Mouse (Mus musculus) ES-Bruce4 (cell line): ENCODE data around the gene Fbxl19. TPM values are rescaled to one million over a fixed set of nuclear protein-coding genes. Genes with fewer than 3 reads are reported as not detected.

ENCODE experiments used
- H3K27ac ChIP-seq: 2 replicates; pipeline ENCODE4 v1.5.1; 2012; ENCODE audit warnings: low read length, inconsistent platforms; ENCODE audit not compliant: insufficient read depth
- H3K27me3 ChIP-seq: 2 replicates; pipeline ENCODE4 v1.6.1; 2012; ENCODE audit warnings: mild to moderate bottlenecking, low read length, inconsistent platforms; ENCODE audit not compliant: control insufficient read depth, poor library complexity, insufficient read depth, severe bottlenecking
- H3K36me3 ChIP-seq: 2 replicates; pipeline ENCODE4 v1.6.1; 2012; ENCODE audit warnings: inconsistent platforms, mild to moderate bottlenecking, low read length, moderate library complexity; ENCODE audit not compliant: control insufficient read depth, poor library complexity, insufficient read depth, severe bottlenecking
- H3K4me1 ChIP-seq: one replicate; pipeline ENCODE4 v1.8.1; 2011; ENCODE audit warnings: low read length; ENCODE audit not compliant: control insufficient read depth, insufficient read depth
- H3K4me3 ChIP-seq: 2 replicates; pipeline ENCODE4 v1.5.1; 2011; ENCODE audit warnings: low read depth, mild to moderate bottlenecking, low read length
- H3K9ac ChIP-seq: 2 replicates; pipeline ENCODE4 v1.6.1; 2012; ENCODE audit warnings: low read depth, mild to moderate bottlenecking, inconsistent platforms; ENCODE audit not compliant: poor library complexity, severe bottlenecking
- H3K9me3 ChIP-seq: replicated peaks from 2 replicates; pipeline ENCODE4 v1.6.1; 2012; ENCODE audit warnings: mild to moderate bottlenecking, low read length, inconsistent platforms; ENCODE audit not compliant: control insufficient read depth, poor library complexity, insufficient read depth, severe bottlenecking
- CTCF ChIP-seq: IDR thresholded peaks from one replicate; pipeline ENCODE4 v1.8.1; 2011; ENCODE audit warnings: low read depth, low read length
- EP300 ChIP-seq: IDR thresholded peaks from 2 replicates; pipeline ENCODE4 v1.6.1; 2011; ENCODE audit warnings: low read depth, low read length; ENCODE audit not compliant: insufficient read depth
- POLR2A ChIP-seq: IDR thresholded peaks from one replicate; pipeline ENCODE4 v1.8.1; 2011; ENCODE audit warnings: low read length; ENCODE audit not compliant: insufficient read depth
- polyA plus RNA-seq: library from polyadenylated mRNA; stranded (reverse); fragments of >200 nt; gene quantifications from 2 replicates; pipeline ENCODE4 v1.2.4, GENCODE M21; 2011; ENCODE audit warnings: low read depth; ENCODE audit not compliant: missing spikeins, insufficient read depth, insufficient read length

The Fbxl19 gene
- polyA plus RNA-seq, 1 experiment = 55.1 TPM

GRCm38 (mm10) chr7:127768346-127768996 lies 24.1 kb downstream of the Fbxl19 start:
- H3K27ac ChIP-seq = peak overlapping the region; percentile 26; the same call in 1 of the 2 replicates
- TF ChIP-seq EP300 (no peak), POLR2A (no peak), CTCF (peak; percentile 48)
- H3K4me1 ChIP-seq = no peaks in the 10 kb centered on the region
- no peaks in the 10 kb centered on the region for H3K9me3 ChIP-seq
- peaks cover 8% of the 10 kb centered on the region for H3K36me3 ChIP-seq
- H3K27me3 ChIP-seq = no peaks in the 10 kb centered on the region
- H3K9ac ChIP-seq = no peak overlapping the region
- H3K4me3 ChIP-seq = peak overlapping the region; percentile 56

GRCm38 (mm10) chr7:127768997-127769593 lies 24.8 kb downstream of the Fbxl19 start:
- Histone ChIP-seq H3K27ac (peak overlapping the region; percentile 88), H3K4me1 (no peaks in the 10 kb centered on the region), H3K4me3 (peak overlapping the region; percentile 71), H3K36me3 (peaks cover 7% of the 10 kb centered on the region), H3K9me3 (no peaks in the 10 kb centered on the region), H3K27me3 (no peaks in the 10 kb centered on the region), H3K9ac (peak overlapping the region; percentile 78)
- TF ChIP-seq POLR2A = no peak
- TF ChIP-seq CTCF = no peak
- 0 out of 2 replicates have a peak, but pooled peaks have one; percentile 11 for TF ChIP-seq EP300

GRCm38 (mm10) chr7:127769651-127770038 lies 25.3 kb downstream of the Fbxl19 start, which contains the start of gene Orai3:
Gene Orai3, plus strand, starts transcription at chr7:127769815.
- Histone ChIP-seq H3K4me1 (no peaks in the 10 kb centered on the region), H3K4me3 (peak within 1 kb of the TSS; percentile 71), H3K27ac (peak within 1 kb of the TSS; percentile 88), H3K36me3 (peaks cover 7% of the 10 kb centered on the region), H3K27me3 (no peaks in the 10 kb centered on the region), H3K9ac (peak within 1 kb of the TSS; percentile 78), H3K9me3 (no peaks in the 10 kb centered on the region)
- TF ChIP-seq CTCF = no peak
- peak; percentile 79 for TF ChIP-seq POLR2A
- TF ChIP-seq EP300 = peak; percentile 48; the same call in 1 of the 2 replicates

DNA sequence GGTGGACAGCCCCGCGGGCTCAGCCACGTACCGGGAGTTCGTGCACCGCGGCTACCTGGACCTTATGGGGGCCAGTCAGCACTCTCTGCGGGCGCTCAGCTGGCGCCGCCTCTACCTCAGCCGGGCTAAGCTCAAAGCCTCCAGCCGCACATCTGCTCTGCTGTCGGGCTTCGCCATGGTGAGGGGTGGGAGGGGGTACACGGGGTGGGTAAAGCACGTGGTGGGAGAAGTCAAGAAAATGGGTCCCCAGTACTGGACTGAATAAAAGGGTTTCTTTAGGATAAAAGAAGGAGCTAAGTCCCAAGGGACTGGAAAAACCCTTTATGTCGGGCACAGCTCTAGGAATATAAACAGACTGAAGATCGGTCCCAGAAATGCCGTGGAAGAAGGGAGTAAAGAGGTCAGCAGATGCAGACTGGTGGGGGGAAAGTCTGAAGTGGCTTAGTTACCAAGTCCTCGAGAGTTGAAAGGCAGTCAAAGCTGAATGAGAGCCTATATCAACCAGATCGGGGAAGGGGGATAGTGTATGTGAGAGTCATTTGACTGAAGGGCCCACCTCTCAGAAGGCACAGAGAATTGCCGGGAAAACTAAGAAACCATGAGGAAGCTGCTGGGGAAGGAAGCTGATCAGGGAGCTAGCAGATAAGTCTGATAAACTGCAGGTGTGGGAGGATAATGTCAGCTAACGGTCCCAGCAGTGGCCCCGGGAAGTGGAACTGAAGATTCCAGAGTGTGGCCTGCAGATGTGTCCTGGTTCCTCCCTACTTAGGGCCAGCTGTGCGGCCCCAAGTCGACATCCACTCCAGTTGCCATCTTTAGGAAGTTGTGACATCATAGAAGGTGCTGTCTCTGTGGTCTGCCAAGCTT lies 25.9 kb downstream of the Fbxl19 start:
- Histone ChIP-seq H3K9ac (peak overlapping the region; percentile 78), H3K27me3 (no peaks in the 10 kb centered on the region), H3K27ac (peak overlapping the region; percentile 88), H3K9me3 (no peaks in the 10 kb centered on the region), H3K36me3 (peaks cover under 1% of the 10 kb centered on the region; the same call in 1 of the 2 replicates), H3K4me1 (no peaks in the 10 kb centered on the region), H3K4me3 (peak overlapping the region; percentile 71)
- TF ChIP-seq CTCF (no peak), POLR2A (no peak), EP300 (no peak)

- no peaks in the 10 kb centered on the region for H3K36me3 ChIP-seq
- H3K9ac ChIP-seq = peak overlapping the region; percentile 78
- TF ChIP-seq POLR2A (no peak), CTCF (no peak), EP300 (no peak)
- no peak overlapping the region for H3K27ac ChIP-seq
- H3K4me1 ChIP-seq = no peaks in the 10 kb centered on the region
- H3K4me3 ChIP-seq = peak overlapping the region; percentile 17
- H3K9me3 ChIP-seq = no peaks in the 10 kb centered on the region
- H3K27me3 ChIP-seq = no peaks in the 10 kb centered on the region
Observed at GRCm38 (mm10) chr7:127771262-127771661, 26.9 kb downstream of the Fbxl19 start.
